Mouse (Mus musculus): Measurements from ENCODE around the gene Kcnd1. TPM values are rescaled to one million over a fixed set of nuclear protein-coding genes. Genes with fewer than 3 reads are reported as not detected.

The Kcnd1 gene
- total RNA-seq, 2 experiments from 2014 or later: 8.0 to 9.5 TPM

DNA sequence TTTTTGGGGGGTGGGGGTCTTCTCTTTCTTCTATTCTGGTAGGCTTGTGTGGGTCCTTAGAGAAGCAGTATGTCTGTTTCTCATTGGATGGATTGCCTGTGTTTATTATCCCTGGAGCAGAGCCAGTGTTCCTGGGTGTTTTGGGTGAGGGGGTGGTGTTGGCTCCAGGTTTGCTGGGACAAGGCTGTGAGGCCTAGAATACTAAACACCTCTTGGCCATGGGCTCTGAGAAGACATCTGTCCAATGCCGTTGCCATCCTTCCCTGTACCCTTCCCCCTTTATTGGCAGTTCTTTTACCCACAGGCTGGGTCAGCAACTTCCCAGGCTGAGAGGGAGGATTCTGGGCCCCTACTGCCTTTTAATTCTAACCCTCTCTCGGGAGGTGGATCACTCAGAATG, 25.8 kb downstream of the Kcnd1 start:
- no peak for DNase-seq (ENCODE audit: extremely low spot score in 1 of 2, low spot score in 1 of 2)

DNA sequence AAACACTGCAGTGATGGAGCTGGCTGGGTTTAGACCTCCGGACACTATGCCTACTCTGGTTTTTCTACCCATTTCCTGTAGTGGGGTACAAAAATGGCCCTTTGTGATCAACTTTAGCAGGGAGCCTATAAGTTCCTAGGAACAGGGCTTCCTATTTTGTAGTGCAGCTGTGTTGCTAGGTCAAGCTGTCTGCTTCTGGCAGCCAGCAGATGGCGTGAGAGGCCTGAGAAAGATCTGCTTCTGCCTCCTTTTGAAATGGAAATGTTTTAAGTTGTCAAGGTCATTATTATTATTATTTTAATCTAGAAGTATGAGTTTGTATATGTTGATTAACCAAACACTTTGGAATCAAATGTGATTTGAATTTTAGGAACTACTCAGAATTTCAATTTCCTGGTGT, 32.5 kb downstream of the Kcnd1 start:
- peak in 1 of 2 experiments; percentile 46 for DNase-seq (ENCODE audit: extremely low spot score in 1 of 2, low spot score in 1 of 2)

DNA sequence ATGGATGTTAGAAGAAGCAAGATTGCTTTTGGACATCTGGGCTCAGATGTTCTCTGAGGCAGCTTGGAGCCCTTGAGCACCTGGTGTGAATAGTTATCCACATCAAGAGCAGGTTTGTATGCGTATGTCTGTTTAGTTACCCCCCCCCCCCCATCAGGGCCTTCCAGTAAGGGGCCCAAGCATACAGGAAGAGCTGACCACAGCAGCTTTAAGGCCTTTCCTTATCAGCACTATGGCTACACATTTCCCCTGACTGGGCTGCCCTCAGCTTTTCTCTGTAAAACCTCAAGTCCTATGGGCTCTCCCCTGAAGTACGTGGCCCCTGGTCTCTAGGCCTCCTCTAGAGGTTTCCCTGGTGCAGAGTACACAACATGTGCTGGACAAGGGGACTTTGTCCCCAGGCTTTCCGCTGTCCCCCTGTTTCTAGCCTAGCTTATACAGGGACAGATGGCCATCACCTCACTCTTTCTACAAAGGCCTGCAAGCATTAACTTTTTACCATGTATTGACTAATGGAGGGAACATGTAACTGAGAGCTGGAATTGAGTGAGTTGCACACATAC, 37.2 kb downstream of the Kcnd1 start:
- DNase-seq (ENCODE audit: extremely low spot score in 1 of 2, low spot score in 1 of 2): no peak

DNA sequence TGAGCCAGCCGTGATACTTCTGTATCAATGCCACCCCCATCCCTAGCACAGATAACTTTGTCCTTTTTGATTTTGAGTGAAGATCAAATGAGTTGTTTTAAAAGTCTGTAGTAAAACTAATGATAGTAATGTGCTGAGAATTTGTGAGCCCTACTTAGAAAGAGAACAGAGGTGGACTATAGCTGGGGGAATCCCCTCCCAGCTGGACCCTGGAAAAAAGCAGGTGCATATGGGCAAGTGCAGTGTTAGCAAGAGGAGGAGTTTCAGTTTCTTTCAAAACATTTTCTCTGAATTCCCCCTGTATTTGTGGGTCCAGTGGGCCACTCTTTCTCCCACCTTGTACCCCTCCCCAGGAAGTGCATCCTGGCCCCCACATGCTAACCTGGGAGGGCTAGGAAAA, 41.1 kb downstream of the Kcnd1 start:
- DNase-seq (ENCODE audit: extremely low spot score in 1 of 2, low spot score in 1 of 2): no peak

DNA sequence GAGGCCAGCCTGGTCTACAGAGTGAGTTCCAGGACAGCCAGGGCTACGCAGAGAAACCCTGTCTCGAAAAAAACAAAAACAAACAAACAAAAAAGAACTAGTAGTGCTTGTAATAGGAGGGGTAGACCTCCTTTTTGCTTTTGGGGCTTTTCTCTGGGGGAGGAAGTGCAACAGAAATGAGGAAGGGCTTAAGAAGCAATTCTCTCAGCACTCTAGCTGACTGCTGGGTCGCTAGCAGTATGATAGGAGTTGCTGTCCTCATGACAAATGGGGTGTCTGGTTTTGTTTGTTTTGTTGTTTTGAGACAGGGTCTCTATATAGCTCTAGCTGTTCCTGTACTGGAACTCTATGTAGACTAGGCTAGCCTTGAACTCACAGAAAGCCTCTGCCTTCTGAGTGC, 42.5 kb downstream of the Kcnd1 start:
- no peak for DNase-seq (ENCODE audit: extremely low spot score in 1 of 2, low spot score in 1 of 2)

DNA sequence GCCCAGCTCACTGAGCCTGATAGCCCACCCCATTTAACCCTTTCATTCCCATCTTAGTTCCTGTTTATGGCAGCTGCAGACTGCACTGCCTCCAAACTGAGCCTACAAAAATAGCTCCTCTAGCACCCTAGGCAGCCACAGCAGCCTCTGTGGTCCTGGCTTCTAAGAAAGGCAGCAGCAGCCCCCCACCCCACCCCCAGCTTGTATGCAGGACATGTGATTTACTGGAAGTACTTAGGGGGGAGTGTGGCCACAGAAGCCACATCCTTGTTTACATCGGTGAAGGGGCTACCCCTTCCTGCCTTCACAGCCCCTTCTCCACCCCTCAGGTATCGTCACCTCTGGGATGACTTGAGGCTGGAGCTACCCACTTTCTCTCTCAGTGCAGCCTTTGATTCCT, 43.3 kb downstream of the Kcnd1 start:
- no peak for DNase-seq (ENCODE audit: extremely low spot score in 1 of 2, low spot score in 1 of 2)

DNA sequence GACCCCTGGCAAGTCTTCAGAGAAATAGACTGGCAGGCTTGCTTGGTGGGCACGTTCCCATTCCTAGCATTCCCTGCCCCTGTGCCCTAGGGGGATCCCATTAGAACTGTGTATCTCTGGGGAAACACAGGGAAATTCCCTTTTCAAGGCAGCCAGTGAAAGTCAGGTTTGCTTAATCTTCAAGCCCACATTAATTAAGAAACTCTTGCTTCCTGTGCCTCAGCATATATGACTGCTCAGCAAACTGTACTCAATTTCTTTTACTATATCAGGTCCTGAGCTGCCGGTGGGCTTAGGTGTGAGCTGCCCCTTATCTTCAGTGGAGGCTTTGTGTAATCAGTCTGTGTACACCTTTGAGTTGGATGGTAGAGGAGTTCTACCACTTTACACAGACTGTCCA, 43.7 kb downstream of the Kcnd1 start:
- DNase-seq (ENCODE audit: extremely low spot score in 1 of 2, low spot score in 1 of 2): no peak

DNA sequence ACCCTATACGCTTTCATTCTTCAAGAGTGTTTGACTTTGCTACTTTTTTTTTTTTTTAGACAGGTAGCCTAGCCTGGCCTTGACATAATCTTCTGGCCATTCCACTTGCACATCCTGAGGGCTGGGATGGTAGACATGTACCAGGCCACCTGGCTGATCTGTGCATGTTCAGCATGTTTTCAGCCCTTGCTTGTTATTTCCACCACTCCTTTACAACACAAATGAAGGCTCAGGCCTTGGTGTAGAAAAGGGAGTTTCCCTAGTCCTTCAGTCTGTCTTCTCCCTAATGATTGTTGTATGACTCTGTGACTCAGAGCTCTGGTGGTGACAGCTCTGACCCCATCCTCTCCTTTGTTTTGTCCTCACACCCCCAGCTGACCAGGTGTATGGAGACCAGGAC, 45.1 kb downstream of the Kcnd1 start:
- DNase-seq (ENCODE audit: extremely low spot score in 1 of 2, low spot score in 1 of 2): no peak

DNA sequence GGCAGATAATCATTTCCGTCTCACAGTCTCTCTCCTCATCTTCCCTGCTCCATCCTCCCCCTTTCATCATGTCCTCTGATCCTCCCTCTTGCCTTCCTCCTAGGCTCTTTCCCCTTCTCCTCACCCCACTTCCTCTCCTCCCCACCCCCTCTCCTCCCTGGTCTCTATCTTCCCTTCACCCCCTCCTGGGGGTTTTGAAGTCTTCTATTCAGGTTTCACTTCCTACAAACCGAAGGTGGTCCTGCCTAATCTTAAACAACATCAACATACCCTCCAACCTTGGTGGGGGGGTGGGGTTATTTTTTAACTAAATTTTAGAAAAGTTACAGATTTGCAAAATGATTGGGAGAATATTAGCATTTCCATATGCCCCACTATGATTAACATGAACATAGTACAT, 46.4 kb downstream of the Kcnd1 start:
- DNase-seq (ENCODE audit: extremely low spot score in 1 of 2, low spot score in 1 of 2): no peak

DNA sequence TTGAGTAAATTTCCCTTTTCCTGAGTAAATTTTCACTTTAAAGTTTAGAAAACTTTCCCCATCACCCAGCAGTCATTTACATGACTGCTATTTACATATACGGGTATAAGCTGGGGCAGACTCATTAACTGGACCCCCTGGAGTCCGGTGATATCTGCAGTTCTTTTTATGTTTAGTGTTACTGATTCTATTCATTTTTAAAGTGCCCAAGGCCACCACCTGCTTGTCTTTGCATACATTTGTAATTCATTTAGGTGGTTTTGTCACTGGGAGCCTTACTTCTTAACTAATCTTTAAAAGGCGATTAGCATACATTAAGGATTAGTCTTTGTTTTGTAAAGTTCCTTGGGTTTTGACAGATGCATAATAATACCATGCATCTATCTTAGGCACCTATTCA, 47.7 kb downstream of the Kcnd1 start:
- DNase-seq (ENCODE audit: extremely low spot score in 1 of 2, low spot score in 1 of 2): no peak

DNA sequence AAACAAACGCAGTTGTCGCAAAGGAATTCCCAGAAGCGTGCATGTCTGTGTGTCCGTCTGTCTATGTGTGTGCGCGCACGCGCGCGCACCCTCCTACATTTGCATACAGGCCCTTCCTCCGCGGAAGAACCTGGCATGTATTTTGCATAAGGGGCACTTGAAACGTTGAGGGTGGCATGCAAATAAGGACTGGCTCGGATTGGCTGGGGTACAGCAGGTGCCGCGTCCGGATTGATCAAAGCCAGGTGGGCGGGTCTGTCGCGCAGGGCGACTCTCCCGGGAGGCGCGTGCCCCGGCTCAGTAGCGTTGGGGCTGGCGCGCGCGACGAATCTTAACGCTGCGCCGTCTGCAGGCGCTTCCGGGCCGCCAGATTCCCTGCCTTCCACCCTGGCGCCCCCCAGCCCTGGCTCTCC, 55.9 kb downstream of the Kcnd1 start, which contains the start of gene Pim2:
Gene Pim2 (plus strand): TSS at position 256 of the 413 bp plus-strand sequence.
- peak; percentile 54 to 61 for DNase-seq (ENCODE audit: extremely low spot score in 1 of 2, low spot score in 1 of 2)

DNA sequence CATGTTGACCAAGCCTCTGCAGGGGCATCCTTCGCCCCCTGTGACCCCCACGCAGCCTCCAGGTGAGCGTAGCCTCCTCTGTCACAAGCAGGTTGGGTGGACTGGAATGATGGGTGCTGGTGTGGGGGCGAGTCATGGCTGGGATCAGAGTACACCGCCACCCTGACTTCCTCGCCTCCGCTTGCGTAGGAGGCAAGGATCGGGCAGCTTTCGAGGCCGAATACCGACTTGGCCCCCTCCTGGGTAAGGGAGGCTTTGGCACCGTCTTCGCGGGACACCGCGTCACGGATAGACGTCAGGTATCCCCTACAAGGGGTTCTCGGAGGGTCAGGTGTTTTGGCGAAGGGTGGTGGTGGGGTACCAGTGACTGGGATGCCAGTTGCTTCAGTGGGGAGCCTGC, 56.4 kb downstream of the Kcnd1 start:
- peak in 1 of 2 experiments; percentile 17 for DNase-seq (ENCODE audit: extremely low spot score in 1 of 2, low spot score in 1 of 2)

DNA sequence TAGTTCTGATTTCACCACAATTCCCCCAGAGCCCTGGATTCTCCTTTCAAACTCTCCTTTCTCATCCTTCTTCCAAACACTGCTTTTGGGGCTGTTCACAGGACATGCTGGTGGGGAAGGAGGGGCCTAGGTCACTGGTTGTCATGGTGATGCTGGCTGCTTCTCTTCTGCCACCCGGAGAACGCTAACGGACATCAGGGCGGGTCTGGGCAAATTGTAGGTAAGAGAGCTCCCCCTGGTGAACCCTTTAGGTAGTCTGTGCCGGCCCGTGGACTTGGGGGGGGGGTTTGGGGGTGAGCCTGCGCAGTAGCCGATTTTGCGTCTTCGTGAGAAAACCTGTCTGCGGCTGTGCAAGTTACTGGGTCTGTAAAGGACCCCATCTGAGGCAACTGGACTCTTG, 57.7 kb downstream of the Kcnd1 start:
- peak; percentile 29 to 33 for DNase-seq (ENCODE audit: extremely low spot score in 1 of 2, low spot score in 1 of 2)

DNA sequence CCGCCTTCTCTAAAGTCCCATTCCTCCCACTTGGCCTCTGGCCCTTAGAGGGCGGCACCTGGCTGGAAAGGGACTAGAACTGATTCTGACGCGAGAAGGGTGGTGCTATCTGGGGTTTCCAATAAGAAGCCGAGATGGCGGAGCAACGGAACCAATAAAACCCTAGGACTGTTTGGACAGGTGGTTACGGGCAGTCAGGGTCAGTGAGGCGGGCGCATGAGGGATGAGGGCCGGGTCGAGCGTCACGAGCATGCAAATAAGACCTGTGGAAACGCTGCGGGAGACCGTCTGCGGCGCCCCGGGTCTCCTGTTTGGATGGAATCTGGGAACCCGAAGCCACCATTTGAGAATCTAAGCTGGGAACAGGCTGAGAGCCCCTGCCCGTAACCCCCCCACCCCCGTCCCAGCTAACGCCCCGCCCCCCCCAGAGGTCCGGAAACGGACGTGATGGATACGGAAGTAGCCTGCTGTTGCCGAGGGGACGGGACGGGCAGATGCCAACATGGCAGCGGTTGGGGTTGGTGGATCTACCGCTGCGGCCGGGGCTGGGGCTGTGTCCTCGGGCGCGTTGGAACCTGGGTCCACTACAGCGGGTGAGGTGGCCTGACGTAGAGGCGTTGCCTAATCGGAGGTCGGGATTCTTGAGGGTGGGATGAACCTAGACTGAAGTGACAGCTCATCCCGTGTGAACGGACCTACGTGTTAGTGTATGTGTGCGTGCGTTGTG, 61.9 kb downstream of the Kcnd1 start, which contains the start of gene Slc35a2:
Gene Slc35a2 (plus strand): TSS at position 188 of the 727 bp plus-strand sequence.
- peak; percentile 44 to 59 for DNase-seq (ENCODE audit: extremely low spot score in 1 of 2, low spot score in 1 of 2)

Small RNAs within 50 kb of the gene (microRNA-seq; reads per million reads assigned to microRNA genes)
- gene Mir1198: 109 to 125 reads per million in 2 experiments

Other genes starting within 250 kb of the Kcnd1 start
- gene Foxp3, start 248.6 kb upstream of the Kcnd1 start, total RNA-seq (2021): under 1 TPM in 1 of 2 experiments, not detected in 1; 0.21 TPM
- 10 to 100 TPM; 17.4 to 17.8 TPM for gene Ppp1r3f, start 248.0 kb upstream of the Kcnd1 start, total RNA-seq (2021)
- gene Ccdc22, start 216.8 kb upstream of the Kcnd1 start, total RNA-seq (2021): 10 to 100 TPM; 20.9 to 25.2 TPM
- gene Cacna1f, start 215.2 kb upstream of the Kcnd1 start, total RNA-seq (2021): not detected
- gene Syp, start 183.8 kb upstream of the Kcnd1 start, total RNA-seq (2021): 1,000 to 10,000 TPM; 1,873 to 2,127 TPM
- gene Prickle3, start 165.0 kb upstream of the Kcnd1 start, total RNA-seq (2021): under 1 TPM; 0.57 to 0.82 TPM
- 1 to 10 TPM; 5.0 to 6.2 TPM for gene Plp2, start 150.9 kb upstream of the Kcnd1 start, total RNA-seq (2021)
- under 1 TPM; 0.17 to 0.77 TPM for gene Magix, start 141.0 kb upstream of the Kcnd1 start, total RNA-seq (2021)
- gene Gpkow, start 125.2 kb upstream of the Kcnd1 start, total RNA-seq (2021): 10 to 100 TPM; 35.7 to 36.5 TPM
- 10 to 100 TPM; 51.1 to 55.2 TPM for gene Wdr45, start 108.0 kb upstream of the Kcnd1 start, total RNA-seq (2021)
- gene Gm45208, start 100.0 kb upstream of the Kcnd1 start, total RNA-seq (2021): not detected
- gene Praf2, start 93.8 kb upstream of the Kcnd1 start, total RNA-seq (2021): 100 to 1,000 TPM; 100 to 109 TPM
- 10 to 100 TPM; 17.0 to 20.9 TPM for gene Ccdc120, start 71.4 kb upstream of the Kcnd1 start, total RNA-seq (2021)
- 10 to 100 TPM; 28.7 to 33.5 TPM for gene Tfe3, start 59.7 kb upstream of the Kcnd1 start, total RNA-seq (2021)
- gene Gripap1, start 32.5 kb upstream of the Kcnd1 start, total RNA-seq (2021): 100 to 1,000 TPM in 1 of 2 experiments, 10 to 100 TPM in 1; 87.8 to 116 TPM
- gene Otud5, start 19.1 kb downstream of the Kcnd1 start, total RNA-seq (2021): 10 to 100 TPM; 75.8 to 85.3 TPM
- 10 to 100 TPM; 52.2 to 57.4 TPM for gene Pim2, start 56.0 kb downstream of the Kcnd1 start, total RNA-seq (2021)
- gene Slc35a2, start 61.7 kb downstream of the Kcnd1 start, total RNA-seq (2021): 10 to 100 TPM; 44.7 to 45.9 TPM
- 10 to 100 TPM; 78.1 to 93.2 TPM for gene Pqbp1, start 77.0 kb downstream of the Kcnd1 start, total RNA-seq (2021)
- 10 to 100 TPM; 25.5 to 27.9 TPM for gene Timm17b, start 77.1 kb downstream of the Kcnd1 start, total RNA-seq (2021)
- gene Gm10491, start 85.5 kb downstream of the Kcnd1 start, total RNA-seq (2021): not detected
- not detected for gene Gm10490, start 87.3 kb downstream of the Kcnd1 start, total RNA-seq (2021)
- 100 to 1,000 TPM; 386 to 442 TPM for gene Pcsk1n, start 97.5 kb downstream of the Kcnd1 start, total RNA-seq (2021)
- gene Eras, start 106.3 kb downstream of the Kcnd1 start, total RNA-seq (2021): not detected
- 10 to 100 TPM; 42.4 to 57.2 TPM for gene Hdac6, start 125.6 kb downstream of the Kcnd1 start, total RNA-seq (2021)
- not detected for gene Gata1, start 155.8 kb downstream of the Kcnd1 start, total RNA-seq (2021)
- gene Glod5, start 196.2 kb downstream of the Kcnd1 start, total RNA-seq (2021): under 1 TPM; 0.59 to 0.71 TPM